ENCODE assay signal across 22 mouse cellular contexts in genomic region chr5:119799419-119800242, GRCm38 (mm10). TPM values are rescaled to one million over a fixed set of nuclear protein-coding genes. Genes with fewer than 3 reads are reported as not detected.
DNase-seq lines count a peak whose midpoint lies in the region; ATAC-seq and TF ChIP-seq lines count a peak whose summit lies in the region.
"Had no signal": no experiment of that assay in that cellular context is flagged by ENCODE, and none has a peak within 500 bp of the region (broad histone marks: within the 10 kb centered on the region; RNA-seq: fewer than 3 reads in every experiment).

No protein-coding gene starts in this region.

- no peak for TF ChIP-seq EP300 in lung, postnatal 0 days (IDR thresholded peaks at IDR 0.05)

- no peak overlapping the region for H3K4me3 ChIP-seq in forebrain, embryonic 10.5 days
- H3K4me3 ChIP-seq in forebrain, embryonic 12.5 days (replicated peaks) = no peak overlapping the region
- peak overlapping the region; percentile 2; the same call in 1 of the 2 replicates for H3K4me3 ChIP-seq in heart, embryonic 16.5 days (ENCODE audit: low read length)
- H3K4me3 ChIP-seq in lung, postnatal 0 days (ENCODE audit: low read depth, low read length) = no peak overlapping the region
- H3K4me3 ChIP-seq in limb, embryonic 11.5 days (ENCODE audit: low read depth, low read length) = peak overlapping the region; percentile 9; the same call in 1 of the 2 replicates
- H3K4me3 ChIP-seq: embryonic facial prominence, embryonic 12.5 days; liver, embryonic 13.5 days; neural tube, embryonic 12.5 days had no signal

- no peak for TF ChIP-seq CTCF in lung, postnatal 0 days (IDR thresholded peaks at IDR 0.05)

- H3K36me3 ChIP-seq in forebrain, embryonic 10.5 days (replicated peaks) = no peaks in the 10 kb centered on the region
- H3K36me3 ChIP-seq in forebrain, embryonic 12.5 days (replicated peaks) = no peaks in the 10 kb centered on the region
- no peaks in the 10 kb centered on the region for H3K36me3 ChIP-seq in heart, embryonic 16.5 days (ENCODE audit: control insufficient read depth, insufficient read depth)
- no peaks in the 10 kb centered on the region for H3K36me3 ChIP-seq in lung, postnatal 0 days (ENCODE audit: insufficient read depth, low read length)
- no peaks in the 10 kb centered on the region for H3K36me3 ChIP-seq in limb, embryonic 11.5 days (ENCODE audit: control insufficient read depth, insufficient read depth, low read length)
- H3K36me3 ChIP-seq: embryonic facial prominence, embryonic 12.5 days; liver, embryonic 13.5 days; neural tube, embryonic 12.5 days had no signal

- H3K9ac ChIP-seq in forebrain, embryonic 12.5 days = no peak overlapping the region
- H3K9ac ChIP-seq in heart, embryonic 16.5 days (ENCODE audit: low read length) = peak overlapping the region; percentile 42; the same call in 1 of the 2 replicates
- H3K9ac ChIP-seq in lung, postnatal 0 days (replicated peaks; ENCODE audit: low read depth) = no peak overlapping the region
- peak overlapping the region; percentile 86 for H3K9ac ChIP-seq in limb, embryonic 11.5 days (ENCODE audit: low read length)
- H3K9ac ChIP-seq: embryonic facial prominence, embryonic 12.5 days; forebrain, postnatal 0 days; liver, embryonic 13.5 days; neural tube, embryonic 12.5 days had no signal

- H3K4me2 ChIP-seq in forebrain, embryonic 12.5 days = no peak overlapping the region
- H3K4me2 ChIP-seq in heart, embryonic 16.5 days (ENCODE audit: low read depth, low read length) = peak overlapping the region; percentile 33
- H3K4me2 ChIP-seq in lung, postnatal 0 days (replicated peaks; ENCODE audit: low read depth, low read length) = no peak overlapping the region
- H3K4me2 ChIP-seq in limb, embryonic 11.5 days (ENCODE audit: low read depth, severe bottlenecking) = peak overlapping the region; percentile 69
- H3K4me2 ChIP-seq: embryonic facial prominence, embryonic 12.5 days; liver, embryonic 13.5 days; neural tube, embryonic 12.5 days had no signal

- peaks cover 100% of the 10 kb centered on the region for H3K27me3 ChIP-seq in forebrain, embryonic 10.5 days (ENCODE audit: poor library complexity, severe bottlenecking)
- peaks cover 100% of the 10 kb centered on the region for H3K27me3 ChIP-seq in forebrain, embryonic 12.5 days
- H3K27me3 ChIP-seq in heart, embryonic 16.5 days (ENCODE audit: control insufficient read depth, insufficient read depth, low read length) = peaks cover 80% of the 10 kb centered on the region
- peaks cover 48% of the 10 kb centered on the region for H3K27me3 ChIP-seq in lung, postnatal 0 days (replicated peaks; ENCODE audit: insufficient read depth, low read length)
- H3K27me3 ChIP-seq in limb, embryonic 11.5 days (ENCODE audit: control insufficient read depth, insufficient read depth, low read length) = peaks cover 85% of the 10 kb centered on the region

- 1% methylated on average over 9 of the region's 9 CpGs for WGBS in forebrain, embryonic 10.5 days
- WGBS in forebrain, embryonic 12.5 days = 1% methylated on average over 9 of the region's 9 CpGs
- 21% methylated on average over 9 of the region's 9 CpGs for WGBS in heart, embryonic 16.5 days
- WGBS in lung, postnatal 0 days = 12% methylated on average over 9 of the region's 9 CpGs
- WGBS in limb, embryonic 11.5 days = 2% methylated on average over 9 of the region's 9 CpGs

- no peak for ATAC-seq in forebrain, embryonic 12.5 days (ENCODE audit: low FRiP score)
- no peak for ATAC-seq in heart, embryonic 16.5 days (replicated peaks; ENCODE audit: extremely low read depth, insufficient read depth, low FRiP score)
- no peak for ATAC-seq in lung, postnatal 0 days
- no peak for ATAC-seq in limb, embryonic 11.5 days (ENCODE audit: insufficient number of reproducible peaks, low FRiP score, low TSS enrichment, low read depth)
- ATAC-seq: forebrain, postnatal 0 days had no signal

- no peaks in the 10 kb centered on the region for H3K9me3 ChIP-seq in forebrain, embryonic 10.5 days
- H3K9me3 ChIP-seq in forebrain, embryonic 12.5 days = no peaks in the 10 kb centered on the region
- no peaks in the 10 kb centered on the region for H3K9me3 ChIP-seq in heart, embryonic 16.5 days (replicated peaks; ENCODE audit: control insufficient read depth, low read length)
- H3K9me3 ChIP-seq in lung, postnatal 0 days (ENCODE audit: low read length) = no peaks in the 10 kb centered on the region
- H3K9me3 ChIP-seq in limb, embryonic 11.5 days (ENCODE audit: control insufficient read depth, low read length) = no peaks in the 10 kb centered on the region
- H3K9me3 ChIP-seq: embryonic facial prominence, embryonic 12.5 days; liver, embryonic 13.5 days; neural tube, embryonic 12.5 days had no signal

- H3K27ac ChIP-seq in forebrain, embryonic 10.5 days = no peak overlapping the region
- no peak overlapping the region for H3K27ac ChIP-seq in forebrain, embryonic 12.5 days
- H3K27ac ChIP-seq in heart, embryonic 16.5 days (ENCODE audit: low read length) = peak overlapping the region; percentile 67
- peak overlapping the region; percentile 11; the same call in 1 of the 2 replicates for H3K27ac ChIP-seq in lung, postnatal 0 days (ENCODE audit: low read length)
- H3K27ac ChIP-seq in limb, embryonic 11.5 days (replicated peaks; ENCODE audit: low read depth, low read length) = peak overlapping the region; percentile 86
- H3K27ac ChIP-seq: embryonic facial prominence, embryonic 12.5 days; liver, embryonic 13.5 days; neural tube, embryonic 12.5 days had no signal

- peak; percentile 19 for DNase-seq in forebrain, embryonic 10.5 days (ENCODE audit: extremely low spot score, low spot score)
- DNase-seq in heart, adult 8-10 months (ENCODE audit: low spot score) = no peak
- no peak for DNase-seq in lung, postnatal 0 days (ENCODE audit: low spot score)
- no peak for DNase-seq in lung, adult 18-20 months
- peak; percentile 59 for DNase-seq in limb, embryonic 11.5 days (ENCODE audit: low spot score)
- no peak for DNase-seq in right cerebral cortex, postnatal 14 days
- DNase-seq: adrenal gland, adult 8-10 months; cerebellum, postnatal 10 days; forebrain, postnatal 0 days; kidney, adult 9 months; kidney, postnatal 4 days; liver, embryonic 13.5 days; right cerebral cortex, postnatal 25 days had no signal

- peaks cover 9% of the 10 kb centered on the region; the same call in 1 of the 2 replicates for H3K4me1 ChIP-seq in forebrain, embryonic 10.5 days
- no peaks in the 10 kb centered on the region for H3K4me1 ChIP-seq in forebrain, embryonic 12.5 days
- H3K4me1 ChIP-seq in heart, embryonic 16.5 days (ENCODE audit: control insufficient read depth, insufficient read depth, low read length) = no peaks in the 10 kb centered on the region
- no peaks in the 10 kb centered on the region for H3K4me1 ChIP-seq in lung, postnatal 0 days (ENCODE audit: insufficient read depth, low read depth, low read length)
- peaks cover 2% of the 10 kb centered on the region; the same call in 1 of the 2 replicates for H3K4me1 ChIP-seq in limb, embryonic 11.5 days (ENCODE audit: control insufficient read depth, insufficient read depth, low read length)
- H3K4me1 ChIP-seq: embryonic facial prominence, embryonic 12.5 days; liver, embryonic 13.5 days; neural tube, embryonic 12.5 days had no signal

RNA-seq across cellular contexts. Expression of gene Tbx5, which starts 32.8 kb away (rescaled TPM):
- 0.04 and 0.41 TPM in 2 replicates for polyA plus RNA-seq in forebrain, embryonic 10.5 days (2016; fragmentation: Nextera tagmentation; extraction: Ambion mirVana)
- polyA plus RNA-seq in forebrain, embryonic 12.5 days (2016; fragmentation: Nextera tagmentation; extraction: Ambion mirVana) = 0.08 and 0.11 TPM in 2 replicates
- polyA plus RNA-seq in heart, embryonic 16.5 days (2015; fragmentation: Nextera tagmentation; extraction: Ambion mirVana) = 30.5 and 36.3 TPM in 2 replicates
- total RNA-seq in heart, adult 8-10 months (2022) = 10 to 100 TPM; 22.5 to 44.9 (median 33.8) TPM
- polyA plus RNA-seq in lung, postnatal 0 days (2015; fragmentation: Nextera tagmentation; extraction: Ambion mirVana) = 25.3 and 26.7 TPM in 2 replicates
- 34.3 and 40.5 TPM in 2 replicates for polyA plus RNA-seq in limb, embryonic 11.5 days (2014; fragmentation: Nextera tagmentation; extraction: Ambion mirVana)
- total RNA-seq: hematopoietic stem cell, adult 5-6 weeks; layer of hippocampus, postnatal 10 days; megakaryocyte progenitor cell, adult 5-6 weeks; midbrain, postnatal 0 days had no signal
- polyA plus RNA-seq: forebrain, postnatal 0 days; intestine, embryonic 14.5 days; neural tube, embryonic 12.5 days had no signal

Comparison
In these comparisons a context has a peak if more than half of its experiments do, and no peak if none do; other contexts are left out.
1. DNase-seq: peak in forebrain, embryonic 10.5 days (single experiment) and limb, embryonic 11.5 days (single experiment); none in heart, adult 8-10 months (single experiment), lung, postnatal 0 days (single experiment), lung, adult 18-20 months (0 of 2) and right cerebral cortex, postnatal 14 days (single experiment).
2. H3K27ac ChIP-seq: peak in heart, embryonic 16.5 days (single experiment), lung, postnatal 0 days (single experiment) and limb, embryonic 11.5 days (single experiment); none in forebrain, embryonic 10.5 days (single experiment) and forebrain, embryonic 12.5 days (single experiment).
3. H3K4me3 ChIP-seq: peak in heart, embryonic 16.5 days (single experiment) and limb, embryonic 11.5 days (single experiment); none in forebrain, embryonic 10.5 days (single experiment), forebrain, embryonic 12.5 days (single experiment) and lung, postnatal 0 days (single experiment).
4. H3K4me2 ChIP-seq: peak in heart, embryonic 16.5 days (single experiment) and limb, embryonic 11.5 days (single experiment); none in forebrain, embryonic 12.5 days (single experiment) and lung, postnatal 0 days (single experiment).
5. H3K9ac ChIP-seq: peak in heart, embryonic 16.5 days (single experiment) and limb, embryonic 11.5 days (single experiment); none in forebrain, embryonic 12.5 days (single experiment) and lung, postnatal 0 days (single experiment).
6. RNA of gene Tbx5, which starts 32.8 kb away (polyA plus RNA-seq): 30.5 to 36.3 TPM in heart, embryonic 16.5 days, 34.3 to 40.5 TPM in limb, embryonic 11.5 days and 25.3 to 26.7 TPM in lung, postnatal 0 days; 0.08 to 0.11 TPM in forebrain, embryonic 12.5 days and 0.04 to 0.41 TPM in forebrain, embryonic 10.5 days; every median in the first group is over 10 times any median in the second.